Mouse (Mus musculus): ENCODE results near the gene Podn. TPM values are rescaled to one million over a fixed set of nuclear protein-coding genes. Genes with fewer than 3 reads are reported as not detected.

Podn gene
- polyA plus RNA-seq, 1 experiment: 5.2 TPM

GRCm38 (mm10) chr4:107998641-107999332 is 97.5 kb downstream of the Podn start:
- H3K4me3 ChIP-seq (replicated peaks; ENCODE audit: control insufficient read depth, low read depth, low read length): no peak overlapping the region
- TF ChIP-seq CTCF (IDR thresholded peaks at IDR 0.05; ENCODE audit: control insufficient read depth, insufficient read depth, low read length) (no peak), POLR2A (IDR thresholded peaks at IDR 0.05; ENCODE audit: borderline replicate concordance, control insufficient read depth, low read depth, low read length) (no peak)
- WGBS: 71% methylated on average over 11 of the region's 11 CpGs

DNA sequence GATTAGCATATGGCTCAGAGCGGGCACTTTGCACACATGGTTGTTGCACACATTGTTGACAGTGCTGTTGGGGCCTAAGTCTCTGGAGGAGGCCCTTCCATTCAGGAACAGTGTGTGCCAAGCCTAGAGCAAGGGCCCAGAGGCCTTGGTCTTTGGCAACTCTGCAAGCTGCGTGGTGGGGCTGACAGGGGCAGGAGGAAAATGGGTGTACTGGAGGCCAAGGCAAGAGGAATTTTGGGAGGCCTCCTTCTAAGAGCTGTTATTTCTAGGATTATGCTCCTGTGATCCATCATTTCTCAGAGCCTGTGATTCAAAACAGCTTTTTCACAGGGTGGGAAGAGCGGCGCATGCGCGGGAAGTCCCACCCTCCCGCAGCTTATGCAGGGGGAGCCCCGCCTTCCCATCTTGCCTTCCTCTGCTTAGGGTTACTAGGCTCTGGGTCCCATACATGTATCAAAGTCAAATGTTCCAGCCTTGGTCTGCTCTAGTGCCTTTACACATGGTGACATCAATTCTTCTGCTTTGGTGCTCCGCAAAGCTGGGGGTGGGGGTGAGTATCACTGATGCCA is 99.7 kb downstream of the Podn start:
- no peaks in the 10 kb centered on the region for H3K4me1 ChIP-seq (ENCODE audit: control insufficient read depth, insufficient read depth, low read length)
- H3K27ac ChIP-seq (ENCODE audit: control insufficient read depth, insufficient read depth, low read depth, low read length, poor library complexity): no peak overlapping the region
- 90% methylated on average over 9 of the region's 9 CpGs for WGBS
- H3K4me3 ChIP-seq (replicated peaks; ENCODE audit: control insufficient read depth, low read depth, low read length): no peak overlapping the region
- no peak for TF ChIP-seq CTCF (IDR thresholded peaks at IDR 0.05; ENCODE audit: control insufficient read depth, insufficient read depth, low read length)
- no peak for TF ChIP-seq POLR2A (IDR thresholded peaks at IDR 0.05; ENCODE audit: borderline replicate concordance, control insufficient read depth, low read depth, low read length)

More at GRCm38 (mm10) chr4:107998641-107999332, 97.5 kb downstream of the Podn start:
- no peaks in the 10 kb centered on the region for H3K4me1 ChIP-seq (ENCODE audit: control insufficient read depth, insufficient read depth, low read length)
- H3K27ac ChIP-seq (ENCODE audit: control insufficient read depth, insufficient read depth, low read depth, low read length, poor library complexity): no peak overlapping the region

- Histone ChIP-seq H3K4me1 (ENCODE audit: control insufficient read depth, insufficient read depth, low read length) (no peaks in the 10 kb centered on the region), H3K4me3 (replicated peaks; ENCODE audit: control insufficient read depth, low read depth, low read length) (no peak overlapping the region), H3K27ac (ENCODE audit: control insufficient read depth, insufficient read depth, low read depth, low read length, poor library complexity) (no peak overlapping the region)
- 79% methylated on average over 6 of the region's 6 CpGs for WGBS
- TF ChIP-seq CTCF (IDR thresholded peaks at IDR 0.05; ENCODE audit: control insufficient read depth, insufficient read depth, low read length) (no peak), POLR2A (IDR thresholded peaks at IDR 0.05; ENCODE audit: borderline replicate concordance, control insufficient read depth, low read depth, low read length) (no peak)
These were observed 100.5 kb downstream of the Podn start for GRCm38 (mm10) chr4:107995727-107996126.

DNA sequence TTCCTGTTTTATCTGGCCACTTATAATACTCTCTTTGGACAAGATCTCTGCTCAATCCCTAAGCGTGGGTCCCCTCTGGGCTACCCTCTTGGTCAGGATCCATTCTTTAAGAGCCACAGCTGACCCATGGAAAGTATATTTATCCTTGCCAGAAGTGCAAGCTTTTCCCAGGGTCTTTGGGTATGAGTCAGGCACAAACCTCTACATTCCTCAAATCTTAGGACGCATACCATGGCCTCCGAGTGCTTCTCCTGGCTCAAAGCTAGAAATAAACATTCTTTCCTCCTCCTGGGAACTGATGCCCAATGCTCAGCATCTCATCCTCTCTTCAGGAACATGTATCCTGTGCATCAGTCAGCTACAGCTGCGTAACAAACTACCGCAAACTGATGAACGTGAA is 101.2 kb downstream of the Podn start:
- TF ChIP-seq CTCF (IDR thresholded peaks at IDR 0.05; ENCODE audit: control insufficient read depth, insufficient read depth, low read length) (no peak), POLR2A (IDR thresholded peaks at IDR 0.05; ENCODE audit: borderline replicate concordance, control insufficient read depth, low read depth, low read length) (no peak)

GRCm38 (mm10) chr4:107991879-107992278 is 104.4 kb downstream of the Podn start:
- Histone ChIP-seq H3K4me3 (replicated peaks; ENCODE audit: control insufficient read depth, low read depth, low read length) (no peak overlapping the region), H3K4me1 (ENCODE audit: control insufficient read depth, insufficient read depth, low read length) (no peaks in the 10 kb centered on the region), H3K27ac (ENCODE audit: control insufficient read depth, insufficient read depth, low read depth, low read length, poor library complexity) (no peak overlapping the region)
- TF ChIP-seq POLR2A (IDR thresholded peaks at IDR 0.05; ENCODE audit: borderline replicate concordance, control insufficient read depth, low read depth, low read length) (no peak), CTCF (IDR thresholded peaks at IDR 0.05; ENCODE audit: control insufficient read depth, insufficient read depth, low read length) (no peak)
- 75% methylated on average over 6 of the region's 6 CpGs for WGBS

More for the DNA sequence above, 101.2 kb downstream of the Podn start:
- H3K4me3 ChIP-seq (replicated peaks; ENCODE audit: control insufficient read depth, low read depth, low read length): no peak overlapping the region
- whole genome bisulfite sequencing: 86% methylated on average over 6 of the region's 6 CpGs
- H3K27ac ChIP-seq (ENCODE audit: control insufficient read depth, insufficient read depth, low read depth, low read length, poor library complexity): no peak overlapping the region
- H3K4me1 ChIP-seq (ENCODE audit: control insufficient read depth, insufficient read depth, low read length): no peaks in the 10 kb centered on the region

GRCm38 (mm10) chr4:107990818-107991217 is 105.4 kb downstream of the Podn start:
- 60% methylated on average over 5 of the region's 5 CpGs for WGBS
- no peak for TF ChIP-seq POLR2A (IDR thresholded peaks at IDR 0.05; ENCODE audit: borderline replicate concordance, control insufficient read depth, low read depth, low read length)
- no peak for TF ChIP-seq CTCF (IDR thresholded peaks at IDR 0.05; ENCODE audit: control insufficient read depth, insufficient read depth, low read length)
- no peaks in the 10 kb centered on the region for H3K4me1 ChIP-seq (ENCODE audit: control insufficient read depth, insufficient read depth, low read length)
- H3K27ac ChIP-seq (ENCODE audit: control insufficient read depth, insufficient read depth, low read depth, low read length, poor library complexity): no peak overlapping the region
- H3K4me3 ChIP-seq (replicated peaks; ENCODE audit: control insufficient read depth, low read depth, low read length): no peak overlapping the region

DNA sequence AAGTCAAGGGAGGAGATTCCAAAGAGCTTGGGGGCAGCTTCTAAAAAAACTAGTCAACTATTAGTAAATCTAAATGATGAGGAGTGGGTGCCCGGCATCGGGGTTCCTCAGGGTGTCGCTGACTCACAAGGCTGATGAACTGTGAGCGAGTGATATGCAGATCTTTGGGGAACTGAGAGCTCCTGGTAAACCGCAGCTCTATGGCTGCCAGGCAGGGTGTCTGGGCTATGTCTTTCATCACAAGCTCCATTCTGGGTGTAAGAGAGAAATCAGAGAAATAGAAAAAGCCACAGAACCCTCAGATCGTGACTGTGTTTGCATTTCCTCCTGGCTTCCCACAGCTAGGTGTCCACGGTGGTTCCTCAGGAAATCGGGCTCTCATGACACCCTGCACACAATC is 107.3 kb downstream of the Podn start:
- 1% methylated on average over 8 of the region's 8 CpGs for WGBS
- Histone ChIP-seq H3K27ac (ENCODE audit: control insufficient read depth, insufficient read depth, low read depth, low read length, poor library complexity) (no peak overlapping the region), H3K4me3 (replicated peaks; ENCODE audit: control insufficient read depth, low read depth, low read length) (no peak overlapping the region), H3K4me1 (ENCODE audit: control insufficient read depth, insufficient read depth, low read length) (no peaks in the 10 kb centered on the region)
- TF ChIP-seq CTCF (IDR thresholded peaks at IDR 0.05; ENCODE audit: control insufficient read depth, insufficient read depth, low read length) (no peak), POLR2A (IDR thresholded peaks at IDR 0.05; ENCODE audit: borderline replicate concordance, control insufficient read depth, low read depth, low read length) (no peak)

DNA sequence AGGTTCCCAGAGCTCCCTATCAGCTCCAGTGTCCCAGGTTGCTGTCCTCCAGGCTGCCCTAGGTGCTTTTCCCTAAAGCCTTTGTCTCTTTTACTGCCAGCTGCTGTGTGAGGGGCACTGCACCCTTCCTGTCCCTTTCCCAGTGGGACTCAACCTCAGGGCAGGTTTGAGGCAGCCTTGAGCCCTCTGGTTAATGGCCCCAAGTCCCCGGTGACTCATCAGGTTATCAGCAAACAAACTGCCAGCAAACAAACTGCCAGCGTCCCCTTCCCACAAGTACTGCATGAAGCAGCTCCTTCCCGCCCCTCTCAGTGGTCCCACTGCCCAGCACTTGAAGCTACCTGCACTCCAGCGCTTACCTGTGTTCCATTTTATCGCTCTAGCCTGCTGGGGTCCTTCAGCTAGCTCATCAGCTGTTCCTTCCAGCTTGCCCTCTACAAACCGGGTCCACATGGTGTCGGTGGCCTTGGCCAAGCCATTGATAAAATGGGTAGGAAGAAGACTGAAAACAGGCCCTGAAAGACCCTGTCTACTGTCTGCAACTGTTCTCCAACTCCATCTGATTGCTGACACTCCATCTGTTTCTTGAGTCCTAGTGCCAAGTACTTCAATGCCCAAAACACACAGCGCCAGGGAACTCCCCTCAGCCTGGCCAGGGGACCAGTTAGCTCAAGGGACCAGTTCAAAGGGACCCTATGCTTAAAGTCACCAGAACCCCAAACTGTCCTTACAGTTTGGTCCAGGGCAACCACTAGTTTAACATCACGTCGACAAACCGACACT is 109.7 kb downstream of the Podn start:
- WGBS: 82% methylated on average over 11 of the region's 11 CpGs
- no peak for TF ChIP-seq CTCF (IDR thresholded peaks at IDR 0.05; ENCODE audit: control insufficient read depth, insufficient read depth, low read length)
- no peak for TF ChIP-seq POLR2A (IDR thresholded peaks at IDR 0.05; ENCODE audit: borderline replicate concordance, control insufficient read depth, low read depth, low read length)
- no peak overlapping the region for H3K4me3 ChIP-seq (replicated peaks; ENCODE audit: control insufficient read depth, low read depth, low read length)

More for the DNA sequence above, 109.7 kb downstream of the Podn start:
- Histone ChIP-seq H3K4me1 (ENCODE audit: control insufficient read depth, insufficient read depth, low read length) (no peaks in the 10 kb centered on the region), H3K27ac (ENCODE audit: control insufficient read depth, insufficient read depth, low read depth, low read length, poor library complexity) (no peak overlapping the region)

All from bone marrow, adult 2 months (tissue).